Mouse (Mus musculus) olfactory bulb, adult 2 months (tissue): ENCODE results near the gene D430042O09Rik.

Experiments
- CTCF ChIP-seq: fragments of 200-500 bp; IDR thresholded peaks from 2 replicates; pipeline ENCODE4 v1.5.1; 2012; ENCODE audit warnings: low read depth, mild to moderate bottlenecking, low read length, moderate library complexity; ENCODE audit not compliant: insufficient read depth
- POLR2A ChIP-seq: fragments of 200-500 bp; IDR thresholded peaks from 2 replicates; pipeline ENCODE4 v1.6.1; 2012; ENCODE audit warnings: mild to moderate bottlenecking, low read depth, low read length, moderate library complexity; ENCODE audit not compliant: insufficient read depth

DNA sequence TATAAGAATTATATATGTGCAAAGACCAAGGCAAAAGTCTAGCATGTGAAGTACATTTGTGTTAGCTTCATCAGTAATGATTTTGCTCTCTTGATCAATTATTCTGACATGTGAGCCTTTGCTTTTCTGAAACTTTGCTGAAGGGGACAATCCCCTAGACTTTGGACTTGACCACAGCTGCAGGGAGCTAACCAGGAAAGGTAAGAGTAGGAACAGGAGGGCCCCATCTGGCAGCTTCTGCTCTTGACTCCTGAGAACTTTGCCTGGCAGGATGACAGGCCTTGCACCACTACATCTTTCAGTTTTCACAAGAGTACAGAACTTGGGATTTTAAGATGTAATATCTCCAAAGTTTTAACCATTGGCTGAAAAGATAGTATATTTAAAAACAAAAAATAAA lies 9.9 kb downstream of the D430042O09Rik start:
- TF ChIP-seq CTCF (no peak), POLR2A (no peak)
